Mouse (Mus musculus): ENCODE measurements at regions not wholly inside any gene's neighbourhood (a gene's known extent, or its start where the extent isn't known, plus 50 kb on each side); places are given as distances from the start of the nearest gene placed in this dataset.
A peak's percentile ranks its signal among the peaks of the same experiment; 100 is the strongest.

GRCm38 (mm10) chr5:70155173-70155572 is 563.0 kb upstream of the Gnpda2 start:
- DNase-seq (ENCODE audit: low spot score in 2 of 2) = peak in 1 of 2 experiments; percentile 2
